Mouse (Mus musculus): Measurements from ENCODE around the gene Numb. TPM values are rescaled to one million over a fixed set of nuclear protein-coding genes. Genes with fewer than 3 reads are reported as not detected.

Gene Numb
- total RNA-seq, 1 experiment: 17.2 TPM

DNA sequence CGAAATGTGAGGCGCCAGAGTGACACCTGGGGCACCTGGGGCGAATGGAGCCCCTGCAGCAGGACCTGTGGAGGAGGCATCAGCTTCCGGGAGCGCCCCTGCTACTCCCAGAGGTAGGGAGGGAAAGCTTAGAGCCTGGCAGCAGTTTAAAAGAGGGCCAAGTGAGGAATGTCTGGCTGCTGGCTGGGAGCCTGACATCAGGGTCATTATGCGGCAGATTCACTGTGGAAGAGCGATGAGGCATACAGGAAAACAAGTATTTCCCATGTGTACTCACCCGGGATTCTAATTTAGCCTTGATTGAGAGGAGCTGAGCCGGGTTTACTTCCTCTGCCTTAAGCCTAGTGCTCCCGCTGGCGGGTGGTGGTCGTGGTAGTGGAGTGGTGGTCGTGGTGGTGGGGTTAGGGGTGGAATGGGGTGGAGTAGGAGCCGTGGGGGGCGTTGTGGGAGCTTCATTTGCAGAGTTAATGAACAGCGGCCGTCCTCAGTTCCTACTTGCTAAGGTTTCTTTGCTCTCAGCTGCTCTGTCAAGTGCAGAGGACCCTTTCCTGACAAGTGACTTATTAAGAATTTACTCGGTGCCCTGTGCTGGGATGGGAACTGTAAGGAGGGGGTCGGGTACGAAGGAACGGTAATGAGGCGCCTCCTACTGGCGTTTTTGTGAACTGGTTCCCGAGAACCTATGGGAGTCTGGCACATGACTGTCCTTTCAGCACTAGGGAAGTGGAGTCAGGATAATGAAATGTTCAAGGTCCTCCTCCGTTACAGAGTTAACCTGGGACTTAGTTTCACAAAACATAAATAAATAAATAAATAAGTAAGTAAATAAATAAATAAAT lies 151.1 kb downstream of the Numb start:
- Histone ChIP-seq H3K36me3 (ENCODE audit: control insufficient read depth, insufficient read depth, low read length, poor library complexity, severe bottlenecking) (no peaks in the 10 kb centered on the region), H3K4me1 (ENCODE audit: control insufficient read depth in 2 of 2, insufficient read depth in 2 of 2, low read length in 2 of 2, poor library complexity in 1 of 2) (peaks cover 0 to 5% of the 10 kb centered on the region in 2 experiments; a peak in 1 of 4 replicates), H3K9ac (ENCODE audit: insufficient read depth, low read depth, low read length, poor library complexity, severe bottlenecking) (no peak overlapping the region), H3K4me3 (ENCODE audit: insufficient read depth in 1 of 2, low read depth in 1 of 2, low read length in 2 of 2, poor library complexity in 1 of 2, severe bottlenecking in 1 of 2) (peak overlapping the region in 1 of 2 experiments; percentile 27; a peak in 1 of 4 replicates), H3K27ac (ENCODE audit: insufficient read depth, low read depth, low read length, poor library complexity, severe bottlenecking) (no peak overlapping the region), H3K9me3 (ENCODE audit: control insufficient read depth, insufficient read depth, low read depth, low read length) (no peaks in the 10 kb centered on the region)
- DNase-seq (ENCODE audit: low read depth, low spot score): peak; percentile 75
- in situ Hi-C loops (cut with MboI; ENCODE audit: low sequenced_read_pairs in 2 of 2, unreplicated experiment in 2 of 2): no loop called here
- TF ChIP-seq MAFK (IDR thresholded peaks at IDR 0.05; ENCODE audit: insufficient read depth, low read depth, low read length): no peak
- no peak for TF ChIP-seq CHD2 (IDR thresholded peaks at IDR 0.05; ENCODE audit: low read depth, low read length)
- TF ChIP-seq ZC3H11A (IDR thresholded peaks at IDR 0.05; ENCODE audit: borderline replicate concordance, low read depth, low read length): peak; percentile 71

DNA sequence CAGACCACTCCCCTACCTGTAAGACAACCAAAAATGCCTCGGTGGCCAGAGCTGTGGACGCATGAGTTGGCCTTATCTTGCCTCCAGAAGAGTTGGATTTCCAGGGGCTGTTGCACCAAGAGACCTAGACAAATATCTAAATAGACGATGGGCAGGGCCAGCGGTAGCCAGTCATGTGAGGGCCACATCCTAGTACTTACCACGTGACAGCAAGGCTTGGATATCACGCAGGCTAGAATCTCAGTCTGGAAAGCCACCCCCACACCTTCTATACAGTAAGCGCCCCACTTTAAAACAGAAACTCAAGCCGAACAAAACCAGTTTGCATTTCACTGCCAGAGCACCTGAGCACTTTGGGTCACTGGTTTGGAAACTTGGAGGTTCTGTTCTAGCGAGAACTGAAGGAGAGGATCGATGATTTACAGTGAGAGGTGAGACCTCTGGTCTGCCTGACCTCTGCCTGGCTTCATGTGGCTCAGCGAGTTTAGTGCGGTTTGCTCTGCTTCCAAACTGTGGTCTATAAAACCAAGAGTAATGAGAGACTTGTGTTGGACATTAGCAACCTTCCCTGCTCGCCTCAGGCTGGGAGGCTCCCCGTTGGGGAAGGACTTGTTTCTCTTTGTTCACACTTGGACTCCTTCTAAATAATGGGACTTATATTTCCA lies 153.4 kb downstream of the Numb start:
- Histone ChIP-seq H3K27ac (ENCODE audit: insufficient read depth, low read depth, low read length, poor library complexity, severe bottlenecking) (no peak overlapping the region), H3K36me3 (ENCODE audit: control insufficient read depth, insufficient read depth, low read length, poor library complexity, severe bottlenecking) (no peaks in the 10 kb centered on the region), H3K9me3 (ENCODE audit: control insufficient read depth, insufficient read depth, low read depth, low read length) (no peaks in the 10 kb centered on the region), H3K4me1 (ENCODE audit: control insufficient read depth in 2 of 2, insufficient read depth in 2 of 2, low read length in 2 of 2, poor library complexity in 1 of 2) (peaks cover 0 to 3% of the 10 kb centered on the region in 2 experiments; a peak in 1 of 4 replicates), H3K9ac (ENCODE audit: insufficient read depth, low read depth, low read length, poor library complexity, severe bottlenecking) (no peak overlapping the region), H3K4me3 (ENCODE audit: insufficient read depth in 1 of 2, low read depth in 1 of 2, low read length in 2 of 2, poor library complexity in 1 of 2, severe bottlenecking in 1 of 2) (no peak overlapping the region)
- no peak for TF ChIP-seq ZNF384 (IDR thresholded peaks at IDR 0.05; ENCODE audit: low read depth, low read length)
- DNase-seq (ENCODE audit: low read depth, low spot score): no peak
- in situ Hi-C loops (cut with MboI; ENCODE audit: low sequenced_read_pairs in 2 of 2, unreplicated experiment in 2 of 2): no loop called here

DNA sequence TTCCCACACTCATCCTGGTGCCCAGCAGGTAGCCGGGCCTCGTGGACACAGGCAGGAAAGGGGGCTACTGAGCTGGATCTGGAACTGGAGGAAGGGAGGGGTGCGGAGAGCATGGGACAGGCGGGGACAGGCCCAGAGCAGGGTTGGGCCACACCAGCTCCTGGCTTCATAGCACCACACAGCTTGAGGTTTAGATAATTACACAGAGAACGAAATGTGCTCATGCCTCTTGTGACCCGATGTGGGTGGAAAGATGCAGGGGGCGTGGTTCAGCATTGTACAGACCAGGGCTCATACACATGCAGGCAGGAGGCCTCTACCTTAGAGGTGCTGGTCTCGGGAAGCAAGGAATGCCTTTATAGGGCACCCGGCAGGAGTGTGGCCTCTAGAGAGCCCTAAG lies 153.9 kb downstream of the Numb start:
- H3K9ac ChIP-seq (ENCODE audit: insufficient read depth, low read depth, low read length, poor library complexity, severe bottlenecking): no peak overlapping the region
- no peaks in the 10 kb centered on the region for H3K36me3 ChIP-seq (ENCODE audit: control insufficient read depth, insufficient read depth, low read length, poor library complexity, severe bottlenecking)
- no peak for DNase-seq (ENCODE audit: low read depth, low spot score)
- in situ Hi-C loops (cut with MboI; ENCODE audit: low sequenced_read_pairs in 2 of 2, unreplicated experiment in 2 of 2): no loop called here
- H3K9me3 ChIP-seq (ENCODE audit: control insufficient read depth, insufficient read depth, low read depth, low read length): no peaks in the 10 kb centered on the region
- no peak overlapping the region for H3K27ac ChIP-seq (ENCODE audit: insufficient read depth, low read depth, low read length, poor library complexity, severe bottlenecking)
- H3K4me3 ChIP-seq (ENCODE audit: insufficient read depth in 1 of 2, low read depth in 1 of 2, low read length in 2 of 2, poor library complexity in 1 of 2, severe bottlenecking in 1 of 2): no peak overlapping the region
- peaks cover 0 to 3% of the 10 kb centered on the region in 2 experiments; a peak in 1 of 4 replicates for H3K4me1 ChIP-seq (ENCODE audit: control insufficient read depth in 2 of 2, insufficient read depth in 2 of 2, low read length in 2 of 2, poor library complexity in 1 of 2)
- TF ChIP-seq ZNF384 (IDR thresholded peaks at IDR 0.05; ENCODE audit: low read depth, low read length): no peak
- no peak for TF ChIP-seq HCFC1 (IDR thresholded peaks at IDR 0.05; ENCODE audit: borderline replicate concordance, insufficient read depth, low read length)
- no peak for TF ChIP-seq CHD2 (IDR thresholded peaks at IDR 0.05; ENCODE audit: low read depth, low read length)

DNA sequence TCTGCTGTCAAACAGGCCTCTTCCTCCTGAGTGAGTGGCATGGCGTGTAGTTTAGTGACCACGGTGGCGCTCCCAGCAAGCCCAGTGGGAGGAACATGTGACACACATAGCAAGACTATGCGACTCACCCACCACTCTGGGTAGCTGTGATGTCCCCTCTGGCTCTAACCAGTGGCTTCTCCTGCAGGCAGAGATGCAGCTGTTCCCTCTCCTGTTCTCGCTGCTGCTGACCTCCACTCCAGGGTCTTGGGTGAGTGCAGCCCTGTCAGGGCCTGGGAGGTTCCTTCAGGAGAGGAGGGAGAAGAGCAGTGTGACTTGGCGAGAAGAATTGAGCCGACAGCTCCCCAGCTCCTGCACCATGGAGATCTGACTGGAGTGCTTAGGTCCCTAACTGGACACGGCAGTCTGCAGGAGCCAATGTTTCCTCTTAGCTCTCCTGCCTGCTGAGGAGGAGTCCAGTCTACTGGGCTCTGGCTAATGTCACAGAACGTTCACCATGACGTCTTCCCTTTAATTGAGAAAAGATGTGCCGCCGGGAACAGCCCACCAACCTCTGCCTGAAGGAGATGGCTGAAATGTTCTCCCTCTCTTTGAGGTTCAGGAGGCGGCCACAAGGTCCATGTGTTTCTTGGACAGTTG lies 155.7 kb downstream of the Numb start:
- in situ Hi-C loops (cut with MboI; ENCODE audit: low sequenced_read_pairs in 2 of 2, unreplicated experiment in 2 of 2): no loop called here
- Histone ChIP-seq H3K4me1 (ENCODE audit: control insufficient read depth in 2 of 2, insufficient read depth in 2 of 2, low read length in 2 of 2, poor library complexity in 1 of 2) (no peaks in the 10 kb centered on the region; a peak in 1 of 4 replicates), H3K36me3 (ENCODE audit: control insufficient read depth, insufficient read depth, low read length, poor library complexity, severe bottlenecking) (no peaks in the 10 kb centered on the region), H3K4me3 (ENCODE audit: insufficient read depth in 1 of 2, low read depth in 1 of 2, low read length in 2 of 2, poor library complexity in 1 of 2, severe bottlenecking in 1 of 2) (no peak overlapping the region), H3K27ac (ENCODE audit: insufficient read depth, low read depth, low read length, poor library complexity, severe bottlenecking) (no peak overlapping the region), H3K9me3 (ENCODE audit: control insufficient read depth, insufficient read depth, low read depth, low read length) (no peaks in the 10 kb centered on the region), H3K9ac (ENCODE audit: insufficient read depth, low read depth, low read length, poor library complexity, severe bottlenecking) (no peak overlapping the region)
- no peak for DNase-seq (ENCODE audit: low read depth, low spot score)
- no peak for TF ChIP-seq CHD2 (IDR thresholded peaks at IDR 0.05; ENCODE audit: low read depth, low read length)
- no peak for TF ChIP-seq ZC3H11A (IDR thresholded peaks at IDR 0.05; ENCODE audit: borderline replicate concordance, low read depth, low read length)
- no peak for TF ChIP-seq ZNF384 (IDR thresholded peaks at IDR 0.05; ENCODE audit: low read depth, low read length)
- TF ChIP-seq HCFC1 (IDR thresholded peaks at IDR 0.05; ENCODE audit: borderline replicate concordance, insufficient read depth, low read length): no peak
- no peak for TF ChIP-seq MAFK (IDR thresholded peaks at IDR 0.05; ENCODE audit: insufficient read depth, low read depth, low read length)
